Mouse (Mus musculus) lung, postnatal 4 days (tissue): ENCODE data around the gene Ppp1r14b.

ENCODE experiments used
- DNase-seq, 2 experiments: peaks; one replicate each; pipeline ENCODE4 v3.0.0; 2021

Ppp1r14b gene

GRCm38 (mm10) chr19:6943709-6944108, 31.1 kb upstream of the Ppp1r14b start:
- peak in 1 of 2 experiments; percentile 16 for DNase-seq

GRCm38 (mm10) chr19:6947742-6948141, 27.0 kb upstream of the Ppp1r14b start:
- no peak for DNase-seq

- peak in 1 of 2 experiments; percentile 19 for DNase-seq
Measured at GRCm38 (mm10) chr19:6948186-6948585, 26.6 kb upstream of the Ppp1r14b start.

- no peak for DNase-seq
Measured at GRCm38 (mm10) chr19:6949532-6949931, 25.2 kb upstream of the Ppp1r14b start.

GRCm38 (mm10) chr19:6949951-6950350, 24.8 kb upstream of the Ppp1r14b start:
- no peak for DNase-seq

GRCm38 (mm10) chr19:6950613-6951153, 24.1 kb upstream of the Ppp1r14b start:
- peak; percentile 60 to 64 for DNase-seq

GRCm38 (mm10) chr19:6951381-6951968, 23.3 kb upstream of the Ppp1r14b start:
- peak; percentile 95 to 98 for DNase-seq

- peak; percentile 87 to 93 for DNase-seq
Measured at GRCm38 (mm10) chr19:6951994-6952711, 22.6 kb upstream of the Ppp1r14b start.

GRCm38 (mm10) chr19:6952712-6953037, 22.1 kb upstream of the Ppp1r14b start:
- DNase-seq: peak; percentile 82 to 92

GRCm38 (mm10) chr19:6954046-6954445, 20.7 kb upstream of the Ppp1r14b start:
- peak; percentile 80 to 83 for DNase-seq

- no peak for DNase-seq
Measured at GRCm38 (mm10) chr19:6955424-6955823, 19.3 kb upstream of the Ppp1r14b start.

- no peak for DNase-seq
Measured at GRCm38 (mm10) chr19:6956461-6956860, 18.3 kb upstream of the Ppp1r14b start.

- DNase-seq: peak; percentile 61
Measured at GRCm38 (mm10) chr19:6968491-6969271, 6.1 kb upstream of the Ppp1r14b start.

- no peak for DNase-seq
Measured at GRCm38 (mm10) chr19:6969291-6969664, 5.5 kb upstream of the Ppp1r14b start.

- DNase-seq: peak; percentile 87
Measured at GRCm38 (mm10) chr19:6969665-6970381, 4.9 kb upstream of the Ppp1r14b start.

GRCm38 (mm10) chr19:6970460-6971085, 4.2 kb upstream of the Ppp1r14b start:
- DNase-seq: no peak

- DNase-seq: no peak
Measured at GRCm38 (mm10) chr19:6971644-6972043, 3.1 kb upstream of the Ppp1r14b start.

- no peak for DNase-seq
Measured at GRCm38 (mm10) chr19:6972247-6972917, 2.4 kb upstream of the Ppp1r14b start.

GRCm38 (mm10) chr19:6973581-6974190, 1.1 kb upstream of the Ppp1r14b start:
- no peak for DNase-seq

GRCm38 (mm10) chr19:6975537-6976521, 1.1 kb downstream of the Ppp1r14b start, which contains the start of gene Plcb3:
TSS of gene Plcb3 (minus strand) at chr19:6976470.
- peak; percentile 76 to 81 for DNase-seq
